Mouse (Mus musculus) regulatory T cell (primary cell): ENCODE data around the gene Aars.

ENCODE experiments used
- in situ Hi-C: fragments of 300-600 bp; cut with MboI, MseI; formaldehyde crosslinking; loops from one replicate; pipeline ENCODE4 v1.15.1; 2025; ENCODE audit warnings: high pct_unique_total_duplicates

Aars gene

DNA sequence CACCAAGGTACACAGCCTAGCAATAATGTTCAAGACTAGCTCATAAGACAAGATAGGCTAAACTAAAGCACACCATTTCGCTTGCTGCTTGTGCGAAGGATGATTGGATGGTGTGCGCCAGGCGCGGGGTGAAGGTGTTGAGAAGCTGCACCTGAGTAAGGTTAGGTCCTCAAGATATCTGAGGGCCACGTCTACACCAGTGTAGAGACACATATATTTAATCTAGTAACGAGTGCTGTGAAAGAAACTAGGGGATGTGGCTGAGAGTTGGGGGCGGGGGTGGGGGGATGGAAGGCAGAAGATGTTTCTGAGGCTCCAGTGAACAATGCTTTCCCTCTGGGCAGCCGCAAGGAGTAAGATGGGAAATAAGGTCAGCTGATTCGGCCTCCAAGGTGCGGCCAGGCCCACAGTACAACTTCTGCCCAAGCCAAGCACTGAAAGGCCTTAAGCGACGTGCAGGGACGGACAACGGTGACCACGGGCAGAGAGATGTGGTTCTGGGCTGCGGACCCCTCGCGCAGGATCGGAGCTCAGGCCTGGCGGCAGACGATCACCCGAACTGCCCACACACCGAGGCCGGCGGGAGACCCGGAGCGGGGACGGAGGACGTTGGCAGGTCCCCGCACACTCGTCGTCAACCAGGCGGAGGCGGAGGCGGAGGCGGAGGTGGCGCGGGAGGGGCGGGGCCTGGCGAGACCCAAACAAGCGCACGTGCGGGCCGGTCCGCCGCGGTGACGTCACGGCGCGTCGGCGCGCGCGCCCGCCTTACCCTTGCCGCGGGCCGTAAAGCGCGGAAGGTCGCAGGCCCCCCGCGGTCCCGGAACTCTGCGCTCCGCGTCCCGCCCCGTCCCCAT, 61.1 kb downstream of the Aars start, which contains the start of gene Pdpr:
Gene Pdpr (plus strand): TSS at position 766 of the 854 bp plus-strand sequence.
- in situ Hi-C loops: loop anchor here (5.0 to 25.0 kb wide), 2 partner anchors 37 to 457 kb away; partner anchors contain the start of gene Exosc6

DNA sequence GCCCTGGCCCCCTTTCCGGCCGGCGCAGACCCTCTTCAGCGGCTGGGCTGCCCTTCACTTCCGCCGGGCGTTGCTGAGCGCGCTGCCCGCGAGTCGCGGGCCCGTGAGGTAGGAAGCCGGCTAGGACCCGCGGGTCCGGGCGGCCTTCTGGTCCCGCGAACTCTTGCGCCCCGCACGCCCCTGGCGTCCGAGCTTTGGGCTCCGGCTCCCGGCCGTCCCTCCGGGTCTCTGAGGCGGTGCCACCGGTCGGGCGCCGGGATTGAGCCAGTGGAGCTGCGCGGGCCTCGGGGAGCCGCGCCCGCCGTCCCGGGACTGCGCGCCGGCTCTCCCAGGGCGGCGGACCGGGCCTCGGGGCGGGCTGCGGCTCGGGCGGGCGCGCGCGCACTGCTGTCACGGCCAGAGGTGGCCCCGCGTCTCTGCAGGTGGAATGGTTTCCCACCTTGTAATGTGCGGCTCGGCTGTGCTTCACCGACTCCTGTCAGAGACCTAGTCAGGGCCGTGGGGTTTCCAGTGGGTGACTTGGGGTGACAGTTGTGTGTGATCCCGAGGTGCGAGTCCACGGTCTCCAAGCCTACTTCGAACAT, 61.9 kb downstream of the Aars start:
- in situ Hi-C loops: loop anchor here (5.0 to 25.0 kb wide), 3 partner anchors 38 to 458 kb away; partner anchors contain the start of gene Exosc6
